Mouse (Mus musculus) ES-E14 (cell line): ENCODE measurements around the gene Rassf5. TPM values are rescaled to one million over a fixed set of nuclear protein-coding genes. Genes with fewer than 3 reads are reported as not detected.
A peak's percentile ranks its signal among the peaks of the same experiment; 100 is the strongest.

Experiments
- DNase-seq: peaks from one replicate; pipeline ENCODE4 v3.0.0-alpha.2; 2013; ENCODE audit warnings: low read depth, low spot score
- H3K27ac ChIP-seq: 2 replicates; pipeline ENCODE4 v1.5.1; 2012; ENCODE audit warnings: low read depth, mild to moderate bottlenecking, low read length, moderate library complexity, mixed read lengths; ENCODE audit not compliant: poor library complexity, insufficient read depth, severe bottlenecking
- H3K36me3 ChIP-seq: 2 replicates; pipeline ENCODE4 v1.6.1; 2012; ENCODE audit warnings: mild to moderate bottlenecking, low read length, moderate library complexity, mixed read lengths; ENCODE audit not compliant: control insufficient read depth, poor library complexity, insufficient read depth, severe bottlenecking
- H3K4me1 ChIP-seq, 2 experiments: fragments of 150-350 bp in 1 of 2; sonication (generic) in 1 of 2; 2 replicates each; pipeline ENCODE4 v1.6.1; 2012; ENCODE audit warnings: low read length in 2 of 2, mild to moderate bottlenecking in 1 of 2, mixed read lengths in 1 of 2; ENCODE audit not compliant: control insufficient read depth in 2 of 2, insufficient read depth in 2 of 2, poor library complexity in 1 of 2
- H3K4me3 ChIP-seq, 2 experiments: fragments of 150-350 bp in 1 of 2; sonication (generic) in 1 of 2; 2 replicates each; pipeline ENCODE4 v1.5.1; 2012; ENCODE audit warnings: low read length in 2 of 2, low read depth in 1 of 2, mild to moderate bottlenecking in 1 of 2, mixed read lengths in 1 of 2; ENCODE audit not compliant: insufficient read depth in 1 of 2, poor library complexity in 1 of 2, severe bottlenecking in 1 of 2
- H3K9ac ChIP-seq: 2 replicates; pipeline ENCODE4 v1.6.1; 2012; ENCODE audit warnings: low read depth, mild to moderate bottlenecking, low read length, mixed read lengths; ENCODE audit not compliant: poor library complexity, insufficient read depth, severe bottlenecking
- H3K9me3 ChIP-seq: fragments of 150-350 bp; sonication (generic); 2 replicates; pipeline ENCODE4 v1.6.1; 2012; ENCODE audit warnings: low read depth, mild to moderate bottlenecking, low read length; ENCODE audit not compliant: control insufficient read depth, insufficient read depth
- CHD2 ChIP-seq: IDR thresholded peaks from 2 replicates; pipeline ENCODE4 v1.6.1; 2014; ENCODE audit warnings: mild to moderate bottlenecking, low read depth, low read length, inconsistent platforms
- HCFC1 ChIP-seq: IDR thresholded peaks from 2 replicates; pipeline ENCODE4 v1.6.1; 2012; ENCODE audit warnings: low read length, inconsistent platforms, borderline replicate concordance; ENCODE audit not compliant: insufficient read depth
- MAFK ChIP-seq: IDR thresholded peaks from 2 replicates; pipeline ENCODE4 v1.6.1; 2014; ENCODE audit warnings: mild to moderate bottlenecking, low read depth, low read length, inconsistent platforms; ENCODE audit not compliant: insufficient read depth
- ZC3H11A ChIP-seq: IDR thresholded peaks from 2 replicates; pipeline ENCODE4 v1.6.1; 2012; ENCODE audit warnings: low read depth, mild to moderate bottlenecking, inconsistent platforms, low read length, borderline replicate concordance
- ZNF384 ChIP-seq: IDR thresholded peaks from 2 replicates; pipeline ENCODE4 v1.6.1; 2012; ENCODE audit warnings: low read depth, low read length, inconsistent platforms
- in situ Hi-C, 2 experiments: fragments of 600-800 bp; cut with MboI; formaldehyde crosslinking; loops; one replicate each; pipeline ENCODE4 v1.15.1; 2025; ENCODE audit warnings: low sequenced_read_pairs in 2 of 2, inconsistent platforms in 1 of 2; ENCODE audit not compliant: unreplicated experiment in 2 of 2
- total RNA-seq: library from RNA; depleted of rRNA; stranded (reverse); fragments of 300-350 nt; gene quantifications from 2 replicates; pipeline ENCODE4 v1.2.3, GENCODE M21; 2012; rRNA removed

The Rassf5 gene
- 0.76 and 1.2 TPM in 2 replicates for total RNA-seq

DNA sequence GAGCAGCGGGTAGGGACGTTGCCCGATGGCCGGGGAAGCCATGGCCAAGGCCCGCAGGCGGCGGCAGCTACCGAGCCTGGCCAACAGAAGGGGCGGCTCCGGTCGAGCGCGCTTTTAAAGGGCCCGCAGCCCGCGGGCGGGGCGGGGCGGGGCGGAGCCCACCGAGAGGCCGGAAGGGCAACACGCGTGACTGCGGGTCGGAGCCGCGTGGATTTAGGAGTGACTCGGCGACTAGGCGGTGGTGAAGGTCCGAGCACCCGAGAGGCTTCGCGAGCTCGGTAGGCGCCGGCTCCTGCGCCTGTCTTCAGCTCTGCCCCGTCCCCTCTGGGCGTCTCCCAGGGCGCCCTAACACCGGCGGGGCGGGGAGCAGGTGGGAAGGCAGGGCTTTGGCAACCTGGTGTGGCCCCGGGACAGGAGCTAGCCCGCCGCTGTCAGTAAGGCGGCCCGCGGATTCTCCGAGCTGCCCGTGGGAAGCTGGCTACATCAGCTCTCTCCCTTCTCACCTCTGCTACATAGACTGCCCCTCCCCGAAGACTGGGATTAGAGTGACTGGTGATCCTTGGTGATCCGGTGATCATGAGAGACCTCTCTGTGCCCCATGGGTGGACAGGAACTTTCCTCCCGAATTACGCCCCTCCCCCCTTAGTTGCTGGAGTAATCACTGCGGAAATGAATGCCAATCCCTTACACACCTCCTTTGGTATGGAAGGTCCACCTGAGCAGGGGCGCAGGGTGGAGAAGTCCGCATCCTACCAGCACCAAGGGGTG lies at the start of gene Rassf5:
Gene Rassf5 (minus strand): TSS at position 170 of the 768 bp plus-strand sequence.
- H3K9me3 ChIP-seq, result no peaks in the 10 kb centered on the region
- no peak within 1 kb of the TSS for H3K27ac ChIP-seq
- H3K9ac ChIP-seq, result peak within 1 kb of the TSS; percentile 62
- peak within 1 kb of the TSS; percentile 79 to 87 for H3K4me3 ChIP-seq
- no peak for TF ChIP-seq MAFK
- no peak for TF ChIP-seq HCFC1
- TF ChIP-seq CHD2, result no peak
- no peak for TF ChIP-seq ZC3H11A
- TF ChIP-seq ZNF384, result no peak
- no peaks in the 10 kb centered on the region for H3K4me1 ChIP-seq
- no peaks in the 10 kb centered on the region for H3K36me3 ChIP-seq
- DNase-seq, result no peak
- in situ Hi-C loops, result no loop called here

GRCm38 (mm10) chr1:131293922-131294250 lies 48.8 kb upstream of the Rassf5 start:
- TF ChIP-seq ZNF384 (no peak), ZC3H11A (no peak), MAFK (peak; percentile 51; the same call in 1 of the 2 replicates)
- Histone ChIP-seq H3K36me3 (peaks cover 17% of the 10 kb centered on the region), H3K9me3 (no peaks in the 10 kb centered on the region), H3K27ac (no peak overlapping the region), H3K4me3 (no peak overlapping the region), H3K4me1 (no peaks in the 10 kb centered on the region), H3K9ac (no peak overlapping the region)
- in situ Hi-C loops, result loop anchor here (10.0 to 25.0 kb wide), 2 partner anchors 261 to 268 kb away; no protein-coding TSS in a partner anchor
- no peak for DNase-seq

DNA sequence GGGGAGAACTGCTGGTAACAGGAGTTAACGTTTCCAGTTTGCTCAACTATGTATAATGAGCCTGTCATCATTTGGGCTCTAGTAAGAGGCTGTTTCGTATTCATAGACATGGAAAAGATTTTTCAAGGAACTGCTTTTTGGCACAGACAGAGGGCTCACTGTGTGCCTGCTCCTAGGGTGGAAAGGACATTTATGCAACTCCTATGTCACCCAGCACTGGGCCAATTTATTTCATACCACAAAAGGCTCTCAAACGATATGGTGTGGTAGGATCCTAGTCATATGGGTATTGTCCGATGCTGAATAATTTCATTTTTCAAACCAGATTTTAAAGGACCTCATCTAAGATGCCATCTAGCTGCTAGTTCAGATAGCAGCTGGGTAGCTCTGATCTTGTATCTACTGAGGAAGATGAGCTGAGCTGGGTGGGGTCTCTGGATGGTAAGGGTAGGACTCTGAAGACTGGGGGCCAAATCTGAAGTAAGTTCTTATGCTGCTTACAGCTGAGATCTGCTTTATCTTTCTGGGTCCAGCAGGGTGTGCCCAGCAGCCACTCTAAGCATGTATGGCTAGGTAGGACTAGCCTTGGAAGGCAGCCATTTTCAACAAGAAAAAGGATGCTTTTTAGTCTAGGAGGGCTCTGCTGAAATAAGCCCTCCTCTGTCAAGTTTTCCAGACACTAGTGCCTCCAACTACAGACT lies 48.3 kb upstream of the Rassf5 start:
- H3K27ac ChIP-seq, result no peak overlapping the region
- no peak overlapping the region for H3K4me3 ChIP-seq
- H3K9ac ChIP-seq, result no peak overlapping the region
- H3K36me3 ChIP-seq, result peaks cover 20% of the 10 kb centered on the region
- in situ Hi-C loops, result loop anchor here (10.0 to 25.0 kb wide), 2 partner anchors 261 to 269 kb away; no protein-coding TSS in a partner anchor
- no peaks in the 10 kb centered on the region for H3K4me1 ChIP-seq
- no peaks in the 10 kb centered on the region for H3K9me3 ChIP-seq
- DNase-seq, result no peak
- TF ChIP-seq ZNF384 (no peak), ZC3H11A (no peak), HCFC1 (no peak), MAFK (no peak), CHD2 (no peak)

DNA sequence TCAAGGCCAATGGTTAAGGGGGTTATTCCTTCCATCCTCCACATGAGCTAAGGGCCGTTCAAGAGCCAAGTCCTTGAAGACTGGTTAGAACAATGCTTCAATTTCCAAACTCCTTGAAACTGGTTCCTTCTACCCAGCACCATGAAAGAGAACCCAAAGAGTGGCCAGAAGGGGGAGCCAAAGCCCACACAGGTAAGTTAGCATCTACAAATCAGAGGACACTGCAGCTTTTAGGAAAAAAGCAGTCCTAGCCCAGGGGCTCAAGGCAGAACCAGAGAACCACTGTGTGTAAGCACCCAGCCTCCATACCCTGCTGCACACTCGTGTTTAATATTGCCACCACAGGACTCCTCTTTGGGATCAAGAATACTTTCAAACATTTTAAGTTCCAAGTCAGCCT lies 45.6 kb upstream of the Rassf5 start:
- Histone ChIP-seq H3K9ac (no peak overlapping the region), H3K36me3 (peaks cover 11% of the 10 kb centered on the region; the same call in 1 of the 2 replicates), H3K9me3 (no peaks in the 10 kb centered on the region), H3K27ac (no peak overlapping the region), H3K4me1 (0 out of 4 replicates have a peak, but pooled peaks cover 0 to 2% of the 10 kb centered on the region in 2 experiments), H3K4me3 (no peak overlapping the region)
- TF ChIP-seq HCFC1 (no peak), ZC3H11A (no peak), ZNF384 (no peak), CHD2 (no peak), MAFK (no peak)
- in situ Hi-C loops, result loop anchor here (10.0 to 25.0 kb wide), 2 partner anchors 264 to 272 kb away; no protein-coding TSS in a partner anchor
- DNase-seq, result peak; percentile 69
